Mouse (Mus musculus) neural tube, embryonic 11.5 days (tissue): ENCODE data around the gene Myl9. TPM values are rescaled to one million over a fixed set of nuclear protein-coding genes. Genes with fewer than 3 reads are reported as not detected.

ENCODE experiments used
- ATAC-seq: fragments of 200-750 bp; cut with Nextera tagmentation; 2 replicates; pipeline ENCODE4 v1.8.0; 2017; ENCODE audit warnings: moderate number of reproducible peaks, mild to moderate bottlenecking, moderate TSS enrichment, moderate library complexity; ENCODE audit not compliant: insufficient read depth, low FRiP score, low TSS enrichment
- DNase-seq: peaks from one replicate; pipeline ENCODE4 v3.0.0-alpha.2; 2015; ENCODE audit warnings: low spot score
- H3K27ac ChIP-seq: fragments of 300-500 bp; sonication (generic); 2 replicates; pipeline ENCODE4 v1.5.1; 2014; ENCODE audit warnings: low read depth, mild to moderate bottlenecking, low read length
- H3K27me3 ChIP-seq: fragments of 300-500 bp; sonication (generic); 2 replicates; pipeline ENCODE4 v1.6.1; 2014; ENCODE audit warnings: mild to moderate bottlenecking, low read length, mixed read lengths; ENCODE audit not compliant: control insufficient read depth, insufficient read depth
- H3K36me3 ChIP-seq: fragments of 300-500 bp; sonication (generic); 2 replicates; pipeline ENCODE4 v1.6.1; 2014; ENCODE audit warnings: mild to moderate bottlenecking, low read length, moderate library complexity, mixed read lengths; ENCODE audit not compliant: control insufficient read depth, insufficient read depth
- H3K4me1 ChIP-seq: fragments of 300-500 bp; sonication (generic); 2 replicates; pipeline ENCODE4 v1.6.1; 2014; ENCODE audit warnings: low read length, mixed read lengths; ENCODE audit not compliant: control insufficient read depth, insufficient read depth
- H3K4me2 ChIP-seq: fragments of 300-500 bp; sonication (generic); 2 replicates; pipeline ENCODE4 v1.6.1; 2014; ENCODE audit warnings: low read depth, mild to moderate bottlenecking, moderate library complexity
- H3K4me3 ChIP-seq: fragments of 300-500 bp; sonication (generic); 2 replicates; pipeline ENCODE4 v1.5.1; 2014; ENCODE audit warnings: low read depth, low read length
- H3K9ac ChIP-seq: fragments of 300-500 bp; sonication (generic); 2 replicates; pipeline ENCODE4 v1.6.1; 2014; ENCODE audit warnings: mild to moderate bottlenecking, low read length
- H3K9me3 ChIP-seq: fragments of 300-500 bp; sonication (generic); 2 replicates; pipeline ENCODE4 v1.6.1; 2016; ENCODE audit warnings: low read length; ENCODE audit not compliant: control insufficient read depth
- WGBS: fragments of 180-500 bp; shearing (Covaris S2); extraction: QIAGEN DNeasy Blood & Tissue Kit; methylation state at CpG from one replicate; pipeline ENCODE4 v1.1.7; 2014; 5-methylcytosine and 5-hydroxymethylcytosine counted together
- polyA plus RNA-seq: library from polyadenylated mRNA; unstranded; fragments of >200 nt; fragmentation: Nextera tagmentation; extraction: Ambion mirVana; gene quantifications from 2 replicates; pipeline ENCODE4 v1.2.1, GENCODE M21; 2014

Gene Myl9
- polyA plus RNA-seq, 1 experiment from 2014 or later, result 98.7 TPM

DNA sequence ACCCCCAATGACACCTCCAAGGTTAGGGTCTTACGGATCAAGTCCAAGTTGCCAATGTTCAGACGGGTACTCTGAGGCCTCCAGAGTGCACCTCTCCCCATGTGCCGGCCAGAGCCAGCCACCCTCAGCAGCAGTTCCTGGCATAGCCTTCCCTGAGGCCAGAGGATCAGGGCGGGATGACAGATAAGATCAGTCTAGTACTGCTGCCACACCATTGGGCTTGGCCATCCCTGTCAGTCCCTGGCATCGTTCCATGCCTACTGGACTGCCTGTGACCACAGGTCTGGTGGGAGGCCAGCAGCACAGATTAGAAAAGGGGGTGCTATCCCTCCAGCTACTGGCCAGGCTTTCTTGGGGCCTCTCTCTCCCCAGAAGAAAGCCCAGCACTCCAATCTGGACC lies 3.8 kb downstream of the Myl9 start:
- Histone ChIP-seq H3K27ac (no peak overlapping the region), H3K27me3 (peaks cover 2% of the 10 kb centered on the region; the same call in 1 of the 2 replicates), H3K4me2 (no peak overlapping the region), H3K9me3 (no peaks in the 10 kb centered on the region), H3K36me3 (no peaks in the 10 kb centered on the region), H3K4me1 (peaks cover 14% of the 10 kb centered on the region), H3K4me3 (no peak overlapping the region), H3K9ac (no peak overlapping the region)
- ATAC-seq (no peak), DNase-seq (no peak)
- 78% methylated on average over 5 of the region's 5 CpGs for WGBS

DNA sequence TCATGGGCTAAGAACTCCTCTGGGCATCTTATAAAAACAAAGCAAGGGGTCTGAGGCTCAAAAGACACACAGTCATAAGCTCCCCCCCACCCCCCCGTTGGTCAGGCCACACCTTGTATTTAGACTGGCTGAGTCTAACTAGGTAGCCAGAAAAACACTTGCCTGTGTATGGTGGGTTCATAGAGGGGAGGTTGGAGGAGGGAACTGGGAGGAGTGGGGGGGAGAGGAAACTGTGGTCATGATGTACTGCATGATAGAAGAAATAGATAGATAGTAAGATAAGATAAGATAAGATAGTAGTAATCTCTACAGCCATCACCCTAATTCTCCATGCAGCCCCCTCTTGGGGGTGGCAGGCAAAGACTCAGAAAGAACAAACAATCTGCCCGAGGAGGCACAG lies 4.3 kb downstream of the Myl9 start:
- 57% methylated on average over 2 of the region's 2 CpGs for WGBS
- Histone ChIP-seq H3K27me3 (no peaks in the 10 kb centered on the region; the same call in 1 of the 2 replicates), H3K36me3 (no peaks in the 10 kb centered on the region), H3K4me2 (no peak overlapping the region), H3K9me3 (no peaks in the 10 kb centered on the region), H3K27ac (no peak overlapping the region), H3K4me3 (no peak overlapping the region), H3K4me1 (peaks cover 12% of the 10 kb centered on the region), H3K9ac (no peak overlapping the region)
- ATAC-seq (no peak), DNase-seq (no peak)

DNA sequence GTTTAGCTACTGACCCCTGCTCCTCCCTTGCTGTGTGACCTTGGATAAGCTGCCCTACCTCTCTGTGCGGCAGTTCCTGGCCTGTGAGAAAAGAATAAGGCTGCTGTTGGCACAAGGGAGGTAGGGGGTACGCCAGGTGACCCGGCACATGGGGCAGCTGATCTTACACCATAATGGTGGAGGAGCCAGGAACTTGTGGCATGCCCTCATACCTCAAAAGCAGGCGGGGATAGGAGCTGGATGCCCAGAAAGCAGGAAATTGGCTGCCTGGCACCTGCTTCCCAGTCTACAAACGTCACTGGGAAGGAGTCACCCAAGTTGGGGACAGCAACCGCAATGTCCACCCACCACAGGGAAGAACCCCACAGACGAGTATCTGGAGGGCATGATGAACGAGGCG lies 4.9 kb downstream of the Myl9 start:
- DNase-seq (no peak), ATAC-seq (no peak)
- no peak overlapping the region for H3K4me3 ChIP-seq
- H3K27me3 ChIP-seq, result no peaks in the 10 kb centered on the region; the same call in 1 of the 2 replicates
- no peak overlapping the region for H3K27ac ChIP-seq
- no peak overlapping the region for H3K4me2 ChIP-seq
- no peaks in the 10 kb centered on the region for H3K9me3 ChIP-seq
- WGBS, result 72% methylated on average over 9 of the region's 9 CpGs
- no peaks in the 10 kb centered on the region for H3K36me3 ChIP-seq
- no peak overlapping the region for H3K9ac ChIP-seq
- peaks cover 7% of the 10 kb centered on the region for H3K4me1 ChIP-seq

DNA sequence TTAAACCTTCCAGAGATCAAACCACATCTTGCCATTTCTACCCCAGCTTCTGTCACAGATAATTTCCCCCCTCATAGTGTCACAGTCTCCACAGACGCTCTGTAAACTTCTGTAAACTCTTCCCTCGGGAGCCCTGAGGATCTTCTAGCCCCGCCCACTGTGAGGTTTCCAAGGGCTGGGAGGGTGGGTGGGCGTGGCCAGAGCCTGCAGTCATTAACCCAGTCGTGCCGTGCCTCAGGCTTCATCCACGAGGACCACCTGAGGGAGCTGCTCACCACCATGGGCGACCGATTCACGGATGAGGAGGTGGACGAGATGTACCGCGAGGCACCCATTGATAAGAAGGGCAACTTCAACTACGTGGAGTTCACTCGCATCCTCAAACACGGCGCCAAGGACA lies 5.5 kb downstream of the Myl9 start:
- H3K9me3 ChIP-seq, result no peaks in the 10 kb centered on the region
- ATAC-seq (no peak), DNase-seq (peak; percentile 48)
- H3K9ac ChIP-seq, result no peak overlapping the region
- no peaks in the 10 kb centered on the region; the same call in 1 of the 2 replicates for H3K27me3 ChIP-seq
- H3K27ac ChIP-seq, result no peak overlapping the region
- H3K4me3 ChIP-seq, result no peak overlapping the region
- no peak overlapping the region for H3K4me2 ChIP-seq
- WGBS, result 12% methylated on average over 17 of the region's 17 CpGs
- no peaks in the 10 kb centered on the region for H3K36me3 ChIP-seq
- peaks cover 4% of the 10 kb centered on the region; the same call in 1 of the 2 replicates for H3K4me1 ChIP-seq

DNA sequence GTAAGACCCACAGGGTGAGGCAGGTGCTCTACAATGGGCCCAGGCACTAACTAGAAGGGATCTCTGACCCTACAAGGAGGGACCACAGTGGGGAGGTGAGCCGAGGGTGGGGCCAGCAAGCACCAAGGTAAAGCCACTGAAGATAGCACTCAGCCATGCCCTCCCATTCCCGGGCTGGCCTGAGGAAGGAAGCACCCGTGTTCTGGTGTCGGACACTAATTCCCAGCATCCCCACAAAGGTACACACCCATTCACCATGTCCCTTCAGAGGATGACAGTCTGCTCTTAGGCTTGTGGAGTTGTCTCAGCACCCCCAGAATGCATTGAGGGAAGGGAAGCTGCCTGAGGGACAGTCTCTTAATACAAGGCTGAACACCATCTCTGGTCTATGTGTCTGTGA lies 6.1 kb downstream of the Myl9 start:
- DNase-seq (no peak), ATAC-seq (no peak; the same call in 1 of the 2 replicates)
- Histone ChIP-seq H3K27me3 (no peaks in the 10 kb centered on the region), H3K9me3 (no peaks in the 10 kb centered on the region), H3K4me2 (no peak overlapping the region), H3K9ac (no peak overlapping the region), H3K4me1 (peaks cover 4% of the 10 kb centered on the region; the same call in 1 of the 2 replicates), H3K36me3 (no peaks in the 10 kb centered on the region), H3K4me3 (no peak overlapping the region), H3K27ac (no peak overlapping the region)
- 76% methylated on average over 4 of the region's 4 CpGs for WGBS

DNA sequence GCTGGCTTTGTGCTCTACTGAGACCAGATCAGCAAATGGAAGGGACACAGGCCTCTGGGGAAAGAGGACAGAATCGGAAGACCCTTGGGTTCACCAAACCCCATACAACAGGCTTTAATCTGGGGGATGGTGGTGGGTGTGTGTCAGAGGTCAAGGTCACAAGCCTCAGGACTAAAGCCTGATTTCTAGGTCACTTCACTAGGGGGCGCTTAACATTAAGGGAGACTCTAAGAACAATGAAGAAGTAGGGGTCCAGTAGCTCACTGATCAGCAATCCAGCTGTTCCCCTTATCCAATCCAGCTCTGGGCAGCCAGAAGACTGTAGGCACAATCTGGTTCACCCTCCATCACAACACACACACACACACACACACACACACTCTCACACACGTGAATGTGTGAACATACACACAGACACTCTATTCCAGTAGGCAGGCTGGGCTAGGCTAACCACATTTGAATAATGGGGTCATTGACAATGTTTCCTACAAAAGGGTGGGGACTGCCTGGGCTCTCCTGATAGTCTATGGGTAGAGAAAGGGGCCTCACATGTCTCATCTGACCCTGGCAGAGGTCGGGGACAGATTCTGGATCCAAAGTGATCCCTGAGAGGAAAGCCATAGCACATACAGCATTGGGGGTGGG lies 6.7 kb downstream of the Myl9 start:
- WGBS, result 73% methylated on average over 4 of the region's 4 CpGs
- no peak overlapping the region for H3K4me2 ChIP-seq
- no peak for ATAC-seq
- peaks cover 4% of the 10 kb centered on the region; the same call in 1 of the 2 replicates for H3K4me1 ChIP-seq
- DNase-seq, result no peak
- H3K27me3 ChIP-seq, result no peaks in the 10 kb centered on the region
- no peaks in the 10 kb centered on the region for H3K36me3 ChIP-seq
- no peak overlapping the region for H3K4me3 ChIP-seq
- H3K27ac ChIP-seq, result no peak overlapping the region
- H3K9me3 ChIP-seq, result no peaks in the 10 kb centered on the region
- H3K9ac ChIP-seq, result no peak overlapping the region

DNA sequence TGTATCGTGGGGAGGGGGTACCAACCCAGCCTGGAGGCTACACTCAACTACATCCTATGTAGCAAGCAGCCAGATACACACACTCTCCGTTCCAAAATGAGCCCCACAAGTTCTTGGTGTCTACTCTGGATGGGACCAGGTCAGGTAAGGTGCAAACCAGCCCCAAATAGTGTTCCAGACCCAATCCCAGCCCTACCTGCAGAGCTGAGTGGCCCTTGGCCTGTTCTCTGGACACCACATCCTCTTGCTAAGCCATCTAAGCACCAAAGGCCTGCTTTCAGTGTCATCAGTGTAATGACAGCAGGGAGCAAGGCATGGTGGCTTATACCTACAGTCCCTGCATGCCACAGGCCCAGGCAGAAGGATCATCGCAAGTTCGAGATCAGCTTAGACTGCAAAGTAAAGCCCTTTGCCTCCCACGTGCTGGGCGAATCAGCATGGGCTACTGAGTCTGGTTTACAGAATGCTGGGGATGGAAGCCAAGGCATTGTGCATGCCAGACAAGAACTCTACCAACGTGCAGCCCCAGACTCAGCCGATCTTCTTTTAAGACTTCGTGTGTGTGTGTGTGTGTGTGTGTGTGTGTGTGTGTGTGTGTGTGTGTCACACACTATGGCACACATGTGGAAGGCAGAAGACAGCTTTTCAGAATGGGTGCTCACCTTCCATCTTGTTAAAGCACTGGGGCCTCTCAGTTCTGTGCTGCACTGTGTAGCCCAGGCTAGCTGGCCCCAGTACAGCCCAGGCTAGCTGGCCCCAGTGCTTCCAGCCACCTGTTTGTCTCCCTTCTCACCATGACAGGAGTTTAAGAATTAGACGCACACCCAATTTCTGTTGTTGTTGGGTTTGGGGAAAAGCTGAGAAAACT lies 7.5 kb downstream of the Myl9 start:
- ATAC-seq (no peak), DNase-seq (no peak)
- Histone ChIP-seq H3K36me3 (no peaks in the 10 kb centered on the region), H3K4me3 (no peak overlapping the region), H3K4me2 (no peak overlapping the region), H3K9ac (no peak overlapping the region), H3K9me3 (no peaks in the 10 kb centered on the region), H3K27ac (no peak overlapping the region), H3K4me1 (peaks cover 4% of the 10 kb centered on the region; the same call in 1 of the 2 replicates), H3K27me3 (no peaks in the 10 kb centered on the region)
- WGBS, result 85% methylated on average over 10 of the region's 10 CpGs

DNA sequence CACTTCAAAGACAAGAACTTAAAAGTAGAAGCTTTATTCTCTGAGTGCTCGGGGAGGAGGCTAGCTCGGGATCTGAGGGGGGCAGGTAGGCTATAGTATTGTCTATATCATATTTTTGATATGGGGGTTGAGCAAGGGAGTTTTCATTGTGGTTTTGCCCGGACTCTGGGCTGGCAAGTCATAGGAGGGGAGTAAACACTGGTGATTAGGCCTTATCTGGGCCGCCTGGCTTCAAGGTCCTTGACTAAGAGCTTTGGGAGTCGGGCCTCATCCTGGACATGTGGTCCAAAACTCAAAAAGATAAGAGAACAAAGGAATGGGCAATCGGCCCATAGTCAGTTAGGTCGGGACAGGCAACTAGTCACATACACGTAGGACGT lies 8.1 kb downstream of the Myl9 start:
- ATAC-seq (no peak), DNase-seq (no peak)
- H3K9ac ChIP-seq, result no peak overlapping the region
- no peaks in the 10 kb centered on the region for H3K36me3 ChIP-seq
- peaks cover 4% of the 10 kb centered on the region; the same call in 1 of the 2 replicates for H3K4me1 ChIP-seq
- no peaks in the 10 kb centered on the region for H3K9me3 ChIP-seq
- no peaks in the 10 kb centered on the region for H3K27me3 ChIP-seq
- H3K27ac ChIP-seq, result no peak overlapping the region
- WGBS, result 84% methylated on average over 9 of the region's 9 CpGs
- no peak overlapping the region for H3K4me2 ChIP-seq
- no peak overlapping the region for H3K4me3 ChIP-seq
